Mouse (Mus musculus) cortical plate, adult 2 months (tissue): ENCODE data around the gene Kif13a. TPM values are rescaled to one million over a fixed set of nuclear protein-coding genes. Genes with fewer than 3 reads are reported as not detected.
A peak's percentile ranks its signal among the peaks of the same experiment; 100 is the strongest.

Source experiments
- H3K27ac ChIP-seq: fragments of 200-500 bp; 2 replicates; pipeline ENCODE4 v1.5.1; 2012; ENCODE audit warnings: low read length, control low read depth, inconsistent platforms; ENCODE audit not compliant: insufficient read depth
- H3K4me1 ChIP-seq: fragments of 200-500 bp; 2 replicates; pipeline ENCODE4 v1.6.1; 2011; ENCODE audit warnings: low read length; ENCODE audit not compliant: control insufficient read depth, insufficient read depth
- H3K4me3 ChIP-seq: fragments of 200-500 bp; 2 replicates; pipeline ENCODE4 v1.5.1; 2011; ENCODE audit warnings: mild to moderate bottlenecking, low read length, control low read depth; ENCODE audit not compliant: insufficient read depth
- CTCF ChIP-seq: fragments of 200-500 bp; IDR thresholded peaks from 2 replicates; pipeline ENCODE4 v1.5.1; 2011; ENCODE audit warnings: mild to moderate bottlenecking, control low read depth, low read length; ENCODE audit not compliant: insufficient read depth; ENCODE audit errors: extremely low read depth
- POLR2A ChIP-seq: fragments of 200-500 bp; IDR thresholded peaks from 2 replicates; pipeline ENCODE4 v1.6.1; 2011; ENCODE audit warnings: mild to moderate bottlenecking, low read length, control low read depth; ENCODE audit not compliant: insufficient read depth; ENCODE audit errors: extremely low read depth
- polyA plus RNA-seq: library from polyadenylated mRNA; depleted of rRNA; stranded (reverse); fragments of >200 nt; gene quantifications from 2 replicates; pipeline ENCODE4 v1.2.3, GENCODE M21; 2012

Kif13a gene
- polyA plus RNA-seq, 1 experiment: 16.0 TPM

- peak overlapping the region; percentile 24 for H3K4me3 ChIP-seq
- peaks cover 3% of the 10 kb centered on the region; the same call in 1 of the 2 replicates for H3K4me1 ChIP-seq
- TF ChIP-seq POLR2A: no peak
- no peak for TF ChIP-seq CTCF
- no peak overlapping the region for H3K27ac ChIP-seq
Observed at GRCm38 (mm10) chr13:46728411-46728810, 201.3 kb downstream of the Kif13a start.

- Histone ChIP-seq H3K4me3 (peak within 1 kb of the TSS; percentile 24), H3K4me1 (peaks cover 3% of the 10 kb centered on the region; the same call in 1 of the 2 replicates), H3K27ac (peak within 1 kb of the TSS; percentile 58)
- TF ChIP-seq POLR2A (peak; percentile 95), CTCF (no peak)
Observed at GRCm38 (mm10) chr13:46727837-46728268, 201.8 kb downstream of the Kif13a start, which contains the start of gene Nup153. TSS of gene Nup153 (minus strand) at chr13:46727940.

- TF ChIP-seq POLR2A (no peak), CTCF (no peak)
- Histone ChIP-seq H3K4me3 (peak overlapping the region; percentile 24), H3K4me1 (peaks cover 3% of the 10 kb centered on the region; the same call in 1 of the 2 replicates), H3K27ac (peak overlapping the region; percentile 58)
Observed at GRCm38 (mm10) chr13:46727038-46727836, 202.4 kb downstream of the Kif13a start.

DNA sequence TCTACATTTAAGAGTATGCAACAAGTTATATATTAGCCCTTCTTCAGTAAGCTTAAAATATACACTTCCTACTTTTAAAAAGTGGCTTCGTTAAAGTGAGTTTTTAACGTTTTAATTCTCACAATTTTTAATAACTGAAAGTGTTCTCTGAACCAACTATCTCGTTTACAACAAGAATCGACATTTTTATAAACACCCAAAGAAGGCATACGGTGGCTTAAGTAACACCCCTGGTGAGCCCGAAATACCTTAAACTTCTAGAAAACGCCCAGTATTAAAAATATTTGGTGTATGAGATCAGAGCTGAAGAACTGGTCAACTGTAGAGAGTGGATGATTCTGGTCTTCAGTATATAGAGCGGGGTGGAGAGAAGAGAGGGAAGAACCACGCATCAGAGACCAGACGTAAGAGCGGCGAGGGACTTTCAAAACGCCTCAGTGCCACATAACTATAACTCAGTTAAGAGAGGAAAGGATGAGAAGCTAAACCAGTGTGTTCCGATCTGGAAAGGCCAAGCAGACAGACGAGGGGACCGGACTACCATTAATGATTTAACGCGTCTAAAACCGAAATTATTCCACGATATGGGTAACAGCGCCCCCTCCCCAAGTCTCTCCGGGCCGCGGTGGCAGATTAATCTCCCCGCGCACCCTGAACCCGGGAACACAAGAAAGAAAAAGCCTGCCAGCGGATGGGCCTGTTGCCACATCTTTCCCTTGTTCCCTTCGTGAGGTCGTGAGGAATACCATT lies 203.2 kb downstream of the Kif13a start:
- TF ChIP-seq CTCF (no peak), POLR2A (no peak)
- H3K4me1 ChIP-seq: peaks cover 3% of the 10 kb centered on the region; the same call in 1 of the 2 replicates
- no peak overlapping the region for H3K27ac ChIP-seq
- H3K4me3 ChIP-seq: peak overlapping the region; percentile 24

DNA sequence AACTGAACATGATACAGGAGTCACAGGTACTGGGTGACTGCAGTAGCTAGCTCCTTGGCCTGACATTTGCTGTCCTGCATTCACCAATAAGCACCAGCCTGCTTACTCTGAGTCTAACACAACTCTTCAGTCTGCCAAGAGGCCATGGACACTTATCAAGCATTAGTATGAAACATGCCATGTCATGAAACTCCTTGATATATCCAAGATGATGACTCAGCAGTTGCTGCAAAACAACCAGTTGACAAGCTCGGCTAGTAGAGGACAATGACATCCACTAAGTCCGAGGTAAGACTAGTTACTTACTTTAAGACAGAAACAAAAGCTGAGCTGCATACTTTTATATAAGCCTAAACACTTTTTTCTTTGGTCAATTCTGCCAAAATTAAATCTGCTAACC lies 204.4 kb downstream of the Kif13a start:
- H3K4me3 ChIP-seq: no peak overlapping the region
- no peak overlapping the region for H3K27ac ChIP-seq
- TF ChIP-seq POLR2A: no peak
- no peak for TF ChIP-seq CTCF
- peaks cover 3% of the 10 kb centered on the region; the same call in 1 of the 2 replicates for H3K4me1 ChIP-seq

DNA sequence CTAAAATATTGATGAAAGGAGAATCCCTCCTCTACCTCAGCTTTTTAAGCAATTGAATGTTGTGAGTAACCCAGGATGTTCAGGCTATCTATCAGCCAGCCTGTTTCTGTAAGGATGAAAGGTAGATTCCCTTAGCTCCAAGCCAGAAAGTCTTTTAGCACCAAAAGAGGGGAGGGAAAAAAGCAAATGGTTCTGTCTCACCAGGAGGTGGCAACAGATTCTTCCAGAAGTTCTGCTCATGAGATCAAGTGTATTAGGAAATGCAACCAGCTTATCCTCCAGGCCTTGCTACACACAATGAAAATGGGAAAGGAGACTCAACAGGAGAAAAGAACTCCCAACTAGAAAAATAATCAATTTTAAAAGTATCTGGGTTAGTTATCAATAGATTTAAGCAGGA lies 205.3 kb downstream of the Kif13a start:
- TF ChIP-seq CTCF (peak; percentile 25; the same call in 1 of the 2 replicates), POLR2A (no peak)
- H3K4me3 ChIP-seq: no peak overlapping the region
- H3K4me1 ChIP-seq: peaks cover 3% of the 10 kb centered on the region; the same call in 1 of the 2 replicates
- no peak overlapping the region for H3K27ac ChIP-seq

GRCm38 (mm10) chr13:46721009-46721408 lies 208.7 kb downstream of the Kif13a start:
- Histone ChIP-seq H3K4me3 (no peak overlapping the region), H3K27ac (no peak overlapping the region), H3K4me1 (peaks cover 3% of the 10 kb centered on the region)
- no peak for TF ChIP-seq CTCF
- no peak for TF ChIP-seq POLR2A

GRCm38 (mm10) chr13:46718893-46719400 lies 210.7 kb downstream of the Kif13a start:
- no peak overlapping the region for H3K27ac ChIP-seq
- no peaks in the 10 kb centered on the region; the same call in 1 of the 2 replicates for H3K4me1 ChIP-seq
- TF ChIP-seq POLR2A (no peak), CTCF (no peak)
- H3K4me3 ChIP-seq: no peak overlapping the region

DNA sequence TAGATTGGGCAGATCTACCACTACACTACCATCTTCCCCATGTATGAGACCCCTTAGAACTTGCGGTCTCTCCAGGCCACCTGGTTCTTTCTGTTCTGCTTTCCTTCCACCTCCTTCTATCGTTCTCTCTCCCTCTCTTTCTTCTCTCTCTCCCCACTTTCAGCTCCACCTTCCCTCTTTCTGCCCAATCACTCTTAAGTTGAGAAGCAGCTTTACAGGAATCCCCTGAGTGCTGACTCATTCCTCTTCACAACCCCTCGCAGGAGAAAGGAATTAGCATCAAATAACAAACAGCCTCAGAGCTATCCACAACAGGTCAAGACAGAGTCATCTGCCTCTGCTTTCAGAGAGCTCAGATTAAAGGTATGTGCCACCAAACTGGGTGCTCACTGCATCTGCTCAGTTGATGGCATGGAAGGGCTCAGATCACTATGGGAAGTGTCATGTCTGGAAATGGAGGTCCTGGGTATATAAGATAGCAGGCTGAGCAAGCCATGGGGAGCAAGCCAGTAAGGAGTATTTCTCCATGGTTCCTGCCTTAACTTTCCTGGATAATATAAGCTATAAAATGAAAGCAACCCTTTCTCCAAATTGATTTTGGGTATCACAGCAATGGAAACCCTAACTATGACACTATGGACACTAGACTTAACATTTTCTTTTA lies 213.6 kb downstream of the Kif13a start:
- no peaks in the 10 kb centered on the region; the same call in 1 of the 2 replicates for H3K4me1 ChIP-seq
- no peak overlapping the region for H3K27ac ChIP-seq
- no peak overlapping the region for H3K4me3 ChIP-seq
- TF ChIP-seq CTCF (no peak), POLR2A (no peak)
